Mouse (Mus musculus) kidney, postnatal 0 days (tissue): ENCODE measurements around the gene Gna13. TPM values are rescaled to one million over a fixed set of nuclear protein-coding genes. Genes with fewer than 3 reads are reported as not detected.

Experiments used
- ATAC-seq: fragments of 200-750 bp; cut with Nextera tagmentation; replicated peaks from 2 replicates; pipeline ENCODE4 v1.8.0; 2017; ENCODE audit warnings: low read depth, moderate number of reproducible peaks, moderate TSS enrichment, moderate library complexity; ENCODE audit not compliant: low FRiP score
- DNase-seq: peaks from one replicate; pipeline ENCODE4 v3.0.0-alpha.2; 2016; ENCODE audit warnings: low spot score
- H3K27ac ChIP-seq: fragments of 300-500 bp; sonication (generic); 2 replicates; pipeline ENCODE4 v1.5.1; 2014; ENCODE audit warnings: mild to moderate bottlenecking
- H3K27me3 ChIP-seq: fragments of 300-500 bp; sonication (generic); 2 replicates; pipeline ENCODE4 v1.6.1; 2014; ENCODE audit warnings: low read length, mixed read lengths; ENCODE audit not compliant: insufficient read depth
- H3K36me3 ChIP-seq: fragments of 300-500 bp; sonication (generic); 2 replicates; pipeline ENCODE4 v1.6.1; 2014; ENCODE audit warnings: low read length, mixed read lengths; ENCODE audit not compliant: insufficient read depth
- H3K4me1 ChIP-seq: fragments of 300-500 bp; sonication (generic); replicated peaks from 2 replicates; pipeline ENCODE4 v1.6.1; 2014; ENCODE audit warnings: antibody characterized with exemption, low read length, mixed read lengths; ENCODE audit not compliant: insufficient read depth
- H3K4me2 ChIP-seq: fragments of 300-500 bp; sonication (generic); 2 replicates; pipeline ENCODE4 v1.6.1; 2014; ENCODE audit warnings: mild to moderate bottlenecking, low read length, moderate library complexity, mixed read lengths
- H3K4me3 ChIP-seq: fragments of 300-500 bp; sonication (generic); replicated peaks from 2 replicates; pipeline ENCODE4 v1.5.1; 2014; ENCODE audit warnings: low read depth, low read length
- H3K9ac ChIP-seq: fragments of 300-500 bp; sonication (generic); 2 replicates; pipeline ENCODE4 v1.6.1; 2014; ENCODE audit warnings: low read depth, low read length
- H3K9me3 ChIP-seq: fragments of 300-500 bp; sonication (generic); replicated peaks from 2 replicates; pipeline ENCODE4 v1.6.1; 2016; ENCODE audit warnings: low read length, inconsistent platforms, mixed read lengths
- CTCF ChIP-seq: IDR thresholded peaks from 2 replicates; pipeline ENCODE4 v1.5.1; 2016; ENCODE audit warnings: antibody characterized with exemption, low read depth, mild to moderate bottlenecking, moderate library complexity
- WGBS: fragments of 180-500 bp; shearing (Covaris S2); extraction: QIAGEN DNeasy Blood & Tissue Kit; methylation state at CpG from one replicate; pipeline ENCODE4 v1.1.7; 2014; 5-methylcytosine and 5-hydroxymethylcytosine counted together
- polyA plus RNA-seq: library from polyadenylated mRNA; unstranded; fragments of >200 nt; fragmentation: Nextera tagmentation; extraction: Ambion mirVana; gene quantifications from 2 replicates; pipeline ENCODE4 v1.2.1, GENCODE M21; 2015

Gene Gna13
- polyA plus RNA-seq, 1 experiment from 2014 or later = 36.2 TPM

- peak overlapping the region; percentile 86 for H3K4me2 ChIP-seq
- H3K4me3 ChIP-seq = peak overlapping the region; percentile 51; the same call in 1 of the 2 replicates
- no peak for ATAC-seq
- 67% methylated on average over 4 of the region's 4 CpGs for WGBS
- H3K9me3 ChIP-seq = no peaks in the 10 kb centered on the region
- DNase-seq = no peak
- H3K36me3 ChIP-seq = no peaks in the 10 kb centered on the region
- H3K4me1 ChIP-seq = 0 out of 2 replicates have a peak, but pooled peaks cover 3% of the 10 kb centered on the region
- H3K9ac ChIP-seq = no peak overlapping the region
- H3K27me3 ChIP-seq = no peaks in the 10 kb centered on the region
- H3K27ac ChIP-seq = no peak overlapping the region
- TF ChIP-seq CTCF = no peak
Observed at GRCm38 (mm10) chr11:109440641-109441040, 78.0 kb downstream of the Gna13 start.

GRCm38 (mm10) chr11:109441119-109441518 lies 78.5 kb downstream of the Gna13 start:
- Histone ChIP-seq H3K9me3 (no peaks in the 10 kb centered on the region), H3K4me1 (0 out of 2 replicates have a peak, but pooled peaks cover 3% of the 10 kb centered on the region), H3K27me3 (no peaks in the 10 kb centered on the region), H3K27ac (no peak overlapping the region), H3K4me2 (no peak overlapping the region), H3K36me3 (no peaks in the 10 kb centered on the region), H3K4me3 (no peak overlapping the region), H3K9ac (no peak overlapping the region)
- WGBS = 67% methylated on average over 3 of the region's 3 CpGs
- DNase-seq = peak; percentile 52
- no peak for ATAC-seq
- peak; percentile 80 for TF ChIP-seq CTCF

DNA sequence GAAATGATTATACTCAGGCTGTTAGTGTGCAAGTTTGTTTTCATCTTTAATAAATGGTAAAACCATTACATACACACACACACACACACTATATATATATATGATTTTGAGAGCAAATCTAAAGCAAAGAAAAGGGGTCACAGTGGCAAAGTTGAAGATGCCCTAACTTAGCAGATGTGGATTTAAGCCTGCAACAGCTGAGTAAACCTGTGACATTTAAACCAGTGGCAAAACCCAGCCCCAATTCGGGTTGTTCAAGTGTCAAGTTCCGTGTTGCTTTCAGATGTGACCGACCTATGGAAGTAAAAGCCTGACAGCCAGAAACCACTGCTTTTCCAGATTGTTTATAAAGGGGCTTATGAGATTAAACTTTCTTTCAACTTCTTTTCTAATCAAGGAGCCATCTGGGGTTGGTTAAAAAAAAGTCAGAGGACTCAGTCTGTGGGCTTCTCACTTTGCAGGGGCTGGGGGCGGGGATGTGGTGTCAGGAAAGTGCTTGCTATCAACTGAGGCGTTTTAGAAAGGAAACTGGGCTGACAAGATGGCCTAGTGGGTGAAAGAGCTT lies 79.6 kb downstream of the Gna13 start:
- Histone ChIP-seq H3K4me1 (0 out of 2 replicates have a peak, but pooled peaks cover 3% of the 10 kb centered on the region), H3K27me3 (no peaks in the 10 kb centered on the region), H3K4me2 (no peak overlapping the region), H3K4me3 (no peak overlapping the region), H3K36me3 (no peaks in the 10 kb centered on the region), H3K9me3 (no peaks in the 10 kb centered on the region), H3K9ac (no peak overlapping the region), H3K27ac (no peak overlapping the region)
- DNase-seq (no peak), ATAC-seq (no peak)
- no peak for TF ChIP-seq CTCF
- WGBS = 36% methylated on average over 5 of the region's 5 CpGs

DNA sequence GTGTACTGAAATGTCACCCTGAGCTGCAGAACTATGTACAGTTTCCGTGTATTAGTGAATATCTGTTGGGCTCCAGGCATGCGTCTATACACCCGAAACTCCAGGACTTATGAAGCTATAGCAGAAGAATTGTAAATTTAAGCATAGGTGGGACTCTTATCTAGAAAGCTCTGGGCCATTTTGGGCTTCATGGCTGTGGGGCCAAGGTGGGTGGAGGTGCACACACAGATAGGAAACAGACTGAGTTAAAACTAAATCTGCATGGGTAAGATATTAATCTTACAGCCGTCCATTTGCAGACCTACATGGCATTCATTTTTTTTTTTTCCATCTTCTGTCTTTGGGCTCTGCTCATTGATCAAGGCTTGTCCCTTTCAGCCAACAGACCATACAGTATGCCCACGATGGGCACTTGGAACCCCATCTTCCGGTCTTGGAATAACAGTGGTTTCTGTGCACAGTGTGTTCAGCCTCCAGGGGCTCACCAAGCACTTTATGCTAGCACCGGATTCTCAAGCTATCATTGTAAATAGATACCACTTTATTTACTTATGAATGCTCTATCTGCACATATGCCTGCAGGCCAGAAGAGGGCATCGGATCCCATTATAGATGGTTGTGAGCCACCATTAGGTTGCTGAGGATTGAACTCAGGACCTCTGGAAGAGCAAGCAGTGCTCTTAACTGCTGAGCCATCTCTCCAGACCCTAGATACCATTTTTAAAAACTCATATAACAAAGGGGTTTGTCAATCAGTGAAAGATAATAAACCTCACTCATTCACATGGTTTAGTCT lies 81.0 kb downstream of the Gna13 start:
- H3K27me3 ChIP-seq = no peaks in the 10 kb centered on the region
- no peak overlapping the region for H3K9ac ChIP-seq
- WGBS = 87% methylated on average over 8 of the region's 8 CpGs
- no peak overlapping the region for H3K4me2 ChIP-seq
- H3K9me3 ChIP-seq = no peaks in the 10 kb centered on the region
- TF ChIP-seq CTCF = peak; percentile 32; the same call in 1 of the 2 replicates
- no peak overlapping the region for H3K27ac ChIP-seq
- DNase-seq = no peak
- no peaks in the 10 kb centered on the region for H3K36me3 ChIP-seq
- 0 out of 2 replicates have a peak, but pooled peaks cover 3% of the 10 kb centered on the region for H3K4me1 ChIP-seq
- H3K4me3 ChIP-seq = no peak overlapping the region
- ATAC-seq = no peak

- no peaks in the 10 kb centered on the region for H3K9me3 ChIP-seq
- no peak overlapping the region for H3K4me3 ChIP-seq
- ATAC-seq = no peak
- 64% methylated on average over 7 of the region's 7 CpGs for WGBS
- TF ChIP-seq CTCF = peak; percentile 61
- no peak for DNase-seq
- H3K4me1 ChIP-seq = 0 out of 2 replicates have a peak, but pooled peaks cover 3% of the 10 kb centered on the region
- no peaks in the 10 kb centered on the region for H3K36me3 ChIP-seq
- no peaks in the 10 kb centered on the region for H3K27me3 ChIP-seq
- H3K4me2 ChIP-seq = no peak overlapping the region
- H3K9ac ChIP-seq = no peak overlapping the region
- H3K27ac ChIP-seq = no peak overlapping the region
Observed at GRCm38 (mm10) chr11:109444600-109444999, 82.0 kb downstream of the Gna13 start.

GRCm38 (mm10) chr11:109445438-109446035 lies 82.9 kb downstream of the Gna13 start:
- ATAC-seq (no peak), DNase-seq (peak; percentile 76)
- Histone ChIP-seq H3K4me3 (no peak overlapping the region), H3K27ac (no peak overlapping the region), H3K4me1 (no peaks in the 10 kb centered on the region), H3K9ac (no peak overlapping the region), H3K27me3 (no peaks in the 10 kb centered on the region), H3K9me3 (no peaks in the 10 kb centered on the region), H3K36me3 (no peaks in the 10 kb centered on the region), H3K4me2 (no peak overlapping the region)
- TF ChIP-seq CTCF = peak; percentile 85
- WGBS = 46% methylated on average over 13 of the region's 13 CpGs

Other genes with a start within 250 kb of the Gna13 start
- gene E030025P04Rik, start 218.5 kb upstream of the Gna13 start, polyA plus RNA-seq = not detected in 2 replicates
- 0.99 and 1.1 TPM in 2 replicates for gene Rgs9, start 64.7 kb upstream of the Gna13 start, polyA plus RNA-seq
- gene 9930022D16Rik, start 51.1 kb downstream of the Gna13 start, polyA plus RNA-seq = 0.04 TPM in 1 of 2 replicates, not detected in the other
- 30.4 and 32.8 TPM in 2 replicates for gene Amz2, start 63.1 kb downstream of the Gna13 start, polyA plus RNA-seq
- gene Arsg, start 110.5 kb downstream of the Gna13 start, polyA plus RNA-seq = 9.1 and 9.9 TPM in 2 replicates
- 5.3 and 7.8 TPM in 2 replicates for gene Slc16a6, start 110.8 kb downstream of the Gna13 start, polyA plus RNA-seq
- gene Wipi1, start 249.1 kb downstream of the Gna13 start, polyA plus RNA-seq = 42.0 and 42.6 TPM in 2 replicates